Mouse (Mus musculus) kidney, postnatal 36 days (tissue): Measurements from ENCODE around the gene Sirpb1c.
"Not testable (repeated sequence)": the region's sequence is repeated elsewhere in the genome, so short reads cannot be mapped to it uniquely, and the experiment has no call there.

Experiments
- DNase-seq, 2 experiments: peaks; one replicate each; pipeline ENCODE4 v3.0.0; 2021 to 2022; ENCODE audit warnings: mixed read lengths in 2 of 2

The Sirpb1c gene

GRCm38 (mm10) chr3:15848280-15848679, at the start of gene Sirpb1c:
Gene Sirpb1c (minus strand): TSS chr3:15848528.
- DNase-seq, result not testable (repeated sequence)

GRCm38 (mm10) chr3:15886380-15886779, 38.1 kb upstream of the Sirpb1c start:
- DNase-seq, result no peak

- DNase-seq, result not testable (repeated sequence)
These were observed 7.4 kb upstream of the Sirpb1c start for GRCm38 (mm10) chr3:15855773-15856172.

- no peak for DNase-seq
These were observed 1.6 kb upstream of the Sirpb1c start for GRCm38 (mm10) chr3:15849922-15850321.

GRCm38 (mm10) chr3:15847332-15848047, 838 bp downstream of the Sirpb1c start:
- DNase-seq, result no peak

GRCm38 (mm10) chr3:15773642-15774041, 74.7 kb downstream of the Sirpb1c start:
- not testable (repeated sequence) for DNase-seq
